Mouse (Mus musculus): ENCODE results near the gene Tuba1a.
"Not testable (repeated sequence)": the region's sequence is repeated elsewhere in the genome, so short reads cannot be mapped to it uniquely, and the experiment has no call there.

The Tuba1a gene

GRCm38 (mm10) chr15:98923031-98923537 is 30.4 kb downstream of the Tuba1a start:
- DNase-seq, result no peak

GRCm38 (mm10) chr15:98922581-98922980 is 30.9 kb downstream of the Tuba1a start:
- DNase-seq, result no peak

GRCm38 (mm10) chr15:98921510-98921909 is 32.0 kb downstream of the Tuba1a start:
- DNase-seq, result no peak

- not testable (repeated sequence) for DNase-seq
Observed at GRCm38 (mm10) chr15:98918499-98918895, 35.0 kb downstream of the Tuba1a start.

GRCm38 (mm10) chr15:98917538-98918498 is 35.7 kb downstream of the Tuba1a start, which contains the start of gene Lmbr1l:
Gene Lmbr1l (minus strand): TSS chr15:98918231.
- DNase-seq, result peak; percentile 99

- no peak for DNase-seq
Observed at GRCm38 (mm10) chr15:98917091-98917490, 36.4 kb downstream of the Tuba1a start.

GRCm38 (mm10) chr15:98916016-98916415 is 37.5 kb downstream of the Tuba1a start:
- DNase-seq, result no peak

- DNase-seq, result no peak
Observed at GRCm38 (mm10) chr15:98914903-98915302, 38.6 kb downstream of the Tuba1a start.

- no peak for DNase-seq
Observed at GRCm38 (mm10) chr15:98904692-98905091, 48.8 kb downstream of the Tuba1a start.

GRCm38 (mm10) chr15:98902600-98902999 is 50.9 kb downstream of the Tuba1a start:
- DNase-seq, result no peak

GRCm38 (mm10) chr15:98901530-98901929 is 52.0 kb downstream of the Tuba1a start:
- DNase-seq, result no peak
